Mouse (Mus musculus) small intestine, adult 2 months (tissue): ENCODE data around the gene Olfr355. TPM values are rescaled to one million over a fixed set of nuclear protein-coding genes. Genes with fewer than 3 reads are reported as not detected.

ENCODE experiments used
- H3K27ac ChIP-seq: fragments of 200-500 bp; 2 replicates; pipeline ENCODE4 v1.5.1; 2012; ENCODE audit warnings: low read depth, low read length, control low read depth, inconsistent platforms; ENCODE audit not compliant: insufficient read depth
- H3K27me3 ChIP-seq: fragments of 200-500 bp; 2 replicates; pipeline ENCODE4 v1.6.1; 2012; ENCODE audit warnings: mild to moderate bottlenecking, moderate library complexity, low read length, inconsistent platforms; ENCODE audit not compliant: control insufficient read depth, insufficient read depth
- H3K36me3 ChIP-seq: fragments of 200-500 bp; 2 replicates; pipeline ENCODE4 v1.6.1; 2012; ENCODE audit warnings: mild to moderate bottlenecking, low read length, control low read depth, inconsistent platforms; ENCODE audit not compliant: control insufficient read depth, insufficient read depth
- H3K4me1 ChIP-seq: fragments of 200-500 bp; 2 replicates; pipeline ENCODE4 v1.6.1; 2012; ENCODE audit warnings: low read length, inconsistent platforms, mixed read lengths; ENCODE audit not compliant: control insufficient read depth, insufficient read depth, insufficient read length
- H3K4me3 ChIP-seq: fragments of 200-500 bp; 2 replicates; pipeline ENCODE4 v1.5.1; 2012; ENCODE audit warnings: low read depth, mild to moderate bottlenecking, control low read depth, inconsistent platforms, low read length, moderate library complexity
- CTCF ChIP-seq: fragments of 200-500 bp; IDR thresholded peaks from 2 replicates; pipeline ENCODE4 v1.5.1; 2012; ENCODE audit warnings: low read depth, mild to moderate bottlenecking, control low read depth, inconsistent platforms, low read length, moderate library complexity, mixed read lengths; ENCODE audit not compliant: insufficient replicate concordance, insufficient read length; ENCODE audit errors: extremely low read depth
- POLR2A ChIP-seq: fragments of 200-500 bp; IDR thresholded peaks from 2 replicates; pipeline ENCODE4 v1.6.1; 2012; ENCODE audit warnings: low read depth, mild to moderate bottlenecking, control low read depth, inconsistent platforms, low read length, moderate library complexity
- whole genome bisulfite sequencing: fragments of 180-500 bp; shearing (Covaris S2); methylation state at CpG from one replicate; pipeline ENCODE4 v1.1.7; 2018; 5-methylcytosine and 5-hydroxymethylcytosine counted together
- polyA plus RNA-seq: library from polyadenylated mRNA; depleted of rRNA; stranded (reverse); fragments of >200 nt; gene quantifications from 2 replicates; pipeline ENCODE4 v1.2.3, GENCODE M21; 2012; rRNA removed

Olfr355 gene
- not detected in 2 replicates for polyA plus RNA-seq

DNA sequence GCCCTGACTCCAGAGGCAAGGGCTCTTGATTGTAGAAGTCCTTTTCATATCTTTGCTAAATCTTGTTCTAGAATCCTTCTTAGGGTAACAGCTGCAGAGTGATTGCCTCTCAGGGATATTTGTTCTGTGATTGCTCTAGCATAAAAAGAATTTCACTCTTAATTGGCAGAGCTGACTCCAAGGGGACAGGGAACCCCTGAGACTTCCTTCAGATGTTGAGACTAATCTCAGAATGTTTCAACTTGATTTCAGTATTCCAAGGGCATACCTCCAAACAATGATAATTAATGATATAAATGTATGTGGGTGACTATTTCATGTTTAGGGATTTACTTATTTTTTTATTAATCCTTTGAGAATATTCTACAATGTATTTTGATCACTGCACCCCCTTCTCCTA is at the start of gene Olfr355:
TSS of gene Olfr355 (minus strand) at position 101 of the 400 bp plus-strand sequence.
- TF ChIP-seq CTCF, result no peak
- TF ChIP-seq POLR2A, result no peak
- no peaks in the 10 kb centered on the region for H3K36me3 ChIP-seq
- H3K4me1 ChIP-seq, result no peaks in the 10 kb centered on the region
- no peaks in the 10 kb centered on the region for H3K27me3 ChIP-seq
- no peak within 1 kb of the TSS for H3K27ac ChIP-seq
- H3K4me3 ChIP-seq, result no peak within 1 kb of the TSS

DNA sequence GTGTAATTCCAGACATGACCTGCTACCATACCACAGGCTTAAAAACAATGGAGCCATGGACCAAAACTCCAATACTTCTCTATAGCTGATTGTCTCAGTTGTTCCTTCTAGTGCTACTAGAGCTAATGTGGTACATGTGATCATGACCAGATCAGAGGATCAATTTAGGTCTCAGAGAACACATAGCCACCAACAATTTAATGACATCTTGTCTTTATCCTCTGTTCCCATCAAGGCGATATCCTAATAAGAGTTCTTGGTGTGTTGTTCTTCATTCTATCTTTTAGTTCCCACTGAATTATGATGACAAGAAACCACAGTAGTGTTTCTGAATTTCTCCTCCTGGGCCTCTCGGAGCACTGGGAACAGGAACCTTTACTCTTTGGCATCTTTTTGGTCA is 8.1 kb upstream of the Olfr355 start, which contains the start of gene Olfr356:
TSS of gene Olfr356 (plus strand) at position 301 of the 400 bp plus-strand sequence.
- no peak for TF ChIP-seq CTCF
- no peak for TF ChIP-seq POLR2A
- WGBS, result 77% methylated on average over 2 of the region's 2 CpGs
- H3K4me3 ChIP-seq, result no peak within 1 kb of the TSS
- H3K27me3 ChIP-seq, result no peaks in the 10 kb centered on the region
- no peaks in the 10 kb centered on the region for H3K36me3 ChIP-seq
- no peak within 1 kb of the TSS for H3K27ac ChIP-seq
- H3K4me1 ChIP-seq, result no peaks in the 10 kb centered on the region

DNA sequence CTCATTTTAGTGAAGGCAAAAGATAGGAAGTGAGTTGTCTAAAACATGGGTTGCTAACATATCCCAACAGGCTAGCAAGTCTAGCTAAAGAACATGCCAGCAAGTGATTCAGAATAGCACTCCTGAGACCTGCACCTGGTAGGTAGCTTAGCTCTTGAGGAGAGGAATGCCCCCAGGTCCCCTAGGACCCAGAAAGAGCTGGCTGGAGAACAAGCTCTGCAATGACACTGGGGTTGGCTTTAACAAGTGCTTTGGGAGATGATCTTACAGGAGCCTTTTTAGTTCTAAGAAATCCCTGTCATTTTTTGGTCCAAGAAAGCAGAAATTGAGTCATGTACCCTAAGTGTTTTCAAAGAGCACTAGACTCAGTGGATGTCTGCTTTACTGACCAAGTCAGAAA is 23.3 kb downstream of the Olfr355 start, which contains the start of gene Olfr354:
TSS of gene Olfr354 (plus strand) at position 301 of the 400 bp plus-strand sequence.
- no peak within 1 kb of the TSS for H3K4me3 ChIP-seq
- no peaks in the 10 kb centered on the region for H3K4me1 ChIP-seq
- H3K27me3 ChIP-seq, result no peaks in the 10 kb centered on the region
- H3K27ac ChIP-seq, result no peak within 1 kb of the TSS
- no peaks in the 10 kb centered on the region for H3K36me3 ChIP-seq
- TF ChIP-seq POLR2A (no peak), CTCF (no peak)

DNA sequence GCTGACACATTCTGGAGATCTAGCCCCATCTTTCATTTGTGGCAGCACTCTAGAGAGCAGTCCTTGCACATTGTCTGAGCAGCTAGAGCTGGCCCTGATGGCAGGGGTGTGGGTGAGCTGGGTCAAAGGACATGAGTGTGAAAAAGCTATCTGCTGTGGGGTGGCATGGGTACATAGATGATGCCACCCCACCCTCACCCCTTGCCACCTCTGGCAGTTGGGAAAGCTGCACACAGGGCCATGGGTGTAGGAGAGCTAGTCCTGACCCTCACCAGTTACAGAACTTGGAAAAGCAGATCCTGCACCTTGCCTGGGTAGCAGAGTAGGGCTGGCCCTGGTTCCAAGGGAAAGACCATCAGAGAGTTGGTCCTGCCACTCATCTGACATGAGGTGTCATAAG is 31.6 kb downstream of the Olfr355 start:
- no peak overlapping the region for H3K4me3 ChIP-seq
- no peaks in the 10 kb centered on the region for H3K27me3 ChIP-seq
- no peaks in the 10 kb centered on the region for H3K36me3 ChIP-seq
- no peak overlapping the region for H3K27ac ChIP-seq
- no peak for TF ChIP-seq CTCF
- TF ChIP-seq POLR2A, result no peak
- H3K4me1 ChIP-seq, result no peaks in the 10 kb centered on the region

DNA sequence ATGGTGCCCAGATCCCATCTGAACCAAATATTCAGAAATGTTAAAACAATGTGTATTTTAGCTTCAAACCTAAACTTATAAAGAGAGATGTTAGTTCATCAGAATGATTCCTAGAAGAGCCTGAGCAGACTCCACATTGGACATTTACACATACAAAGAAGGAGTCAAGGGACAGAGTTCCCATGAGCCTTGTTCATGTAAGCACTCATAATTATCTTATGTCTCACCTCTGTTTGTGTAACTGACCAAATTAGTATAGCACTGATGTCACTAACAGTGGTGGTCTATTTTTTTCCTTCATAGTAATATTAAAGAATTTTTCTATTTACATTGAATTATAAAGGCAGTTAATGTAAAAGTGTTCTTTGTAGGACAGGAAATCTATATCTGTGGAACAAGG is 35.9 kb downstream of the Olfr355 start, which contains the start of gene Olfr353:
TSS of gene Olfr353 (minus strand) at position 101 of the 400 bp plus-strand sequence.
- H3K4me3 ChIP-seq, result no peak within 1 kb of the TSS
- no peaks in the 10 kb centered on the region for H3K27me3 ChIP-seq
- H3K27ac ChIP-seq, result no peak within 1 kb of the TSS
- no peaks in the 10 kb centered on the region for H3K4me1 ChIP-seq
- H3K36me3 ChIP-seq, result no peaks in the 10 kb centered on the region
- no peak for TF ChIP-seq CTCF
- TF ChIP-seq POLR2A, result no peak

Other genes starting within 250 kb of the Olfr355 start
- not detected in 2 replicates for gene Olfr346, start 243.1 kb downstream of the Olfr355 start, polyA plus RNA-seq
- gene Olfr347, start 197.0 kb downstream of the Olfr355 start, polyA plus RNA-seq, result not detected in 2 replicates
- gene Olfr348, start 144.6 kb downstream of the Olfr355 start, polyA plus RNA-seq, result not detected in 2 replicates
- not detected in 2 replicates for gene Olfr50, start 138.4 kb downstream of the Olfr355 start, polyA plus RNA-seq
- gene Olfr3, start 111.9 kb downstream of the Olfr355 start, polyA plus RNA-seq, result not detected in 2 replicates
- gene Olfr350, start 82.6 kb downstream of the Olfr355 start, polyA plus RNA-seq, result not detected in 2 replicates
- gene Olfr351, start 66.2 kb downstream of the Olfr355 start, polyA plus RNA-seq, result not detected in 2 replicates
- not detected in 2 replicates for gene Olfr352, start 60.4 kb downstream of the Olfr355 start, polyA plus RNA-seq
- not detected in 2 replicates for gene Olfr353, start 36.0 kb downstream of the Olfr355 start, polyA plus RNA-seq
- not detected in 2 replicates for gene Olfr354, start 23.2 kb downstream of the Olfr355 start, polyA plus RNA-seq
- gene Olfr356, start 8.2 kb upstream of the Olfr355 start, polyA plus RNA-seq, result not detected in 2 replicates
- not detected in 2 replicates for gene Olfr357, start 64.9 kb upstream of the Olfr355 start, polyA plus RNA-seq
- not detected in 2 replicates for gene Olfr358, start 80.4 kb upstream of the Olfr355 start, polyA plus RNA-seq
- gene Olfr360, start 136.8 kb upstream of the Olfr355 start, polyA plus RNA-seq, result not detected in 2 replicates
- gene Olfr361, start 160.4 kb upstream of the Olfr355 start, polyA plus RNA-seq, result not detected in 2 replicates
- not detected in 2 replicates for gene Olfr362, start 189.0 kb upstream of the Olfr355 start, polyA plus RNA-seq
- gene Olfr364-ps1, start 210.4 kb upstream of the Olfr355 start, polyA plus RNA-seq, result not detected in 2 replicates